Mouse (Mus musculus) G1E (cell line): ENCODE results near the gene Eno2.
"Not testable (repeated sequence)": the region's sequence is repeated elsewhere in the genome, so short reads cannot be mapped to it uniquely, and the experiment has no call there.

ENCODE experiments used
- CTCF ChIP-seq: IDR thresholded peaks from 2 replicates; pipeline ENCODE4 v1.5.1; 2012; ENCODE audit warnings: low read depth, low read length, inconsistent platforms, mixed read lengths
- GATA1 ChIP-seq: IDR thresholded peaks from 2 replicates; pipeline ENCODE4 v1.6.1; 2012; ENCODE audit warnings: borderline replicate concordance, low read length, inconsistent platforms, mixed read lengths
- GATA2 ChIP-seq: IDR thresholded peaks from 2 replicates; pipeline ENCODE4 v1.6.1; 2012; ENCODE audit warnings: low read depth, low read length, inconsistent platforms, borderline replicate concordance
- POLR2AphosphoS5 ChIP-seq: IDR thresholded peaks from 2 replicates; pipeline ENCODE4 v1.6.1; 2012; ENCODE audit warnings: low read depth, low read length, inconsistent platforms; ENCODE audit not compliant: insufficient replicate concordance
- TAL1 ChIP-seq: conservative IDR thresholded peaks from 2 replicates; pipeline ENCODE4 v1.6.1; 2012; ENCODE audit warnings: low read depth, low read length, inconsistent platforms, mixed read lengths

GRCm38 (mm10) chr6:124803691-124804090 lies 34.2 kb upstream of the Eno2 start:
- TF ChIP-seq CTCF, GATA1, POLR2AphosphoS5, TAL1, GATA2: not testable (repeated sequence)
